7 mouse cellular contexts compared by ENCODE assay signal in genomic region chr11:98941341-98941825, GRCm38 (mm10). TPM values are rescaled to one million over a fixed set of nuclear protein-coding genes. Genes with fewer than 3 reads are reported as not detected.
A peak's percentile ranks its signal among the peaks of the same experiment; 100 is the strongest.
DNase-seq lines count a peak whose midpoint lies in the region; ATAC-seq and TF ChIP-seq lines count a peak whose summit lies in the region.

No protein-coding gene starts in this region.

- dilution Hi-C loops in CH12.LX (cut with MboI; ENCODE audit: extremely low pct_ligation_motif_present, extremely low pct_unique_long_range_greater_than_20kb, low sequenced_read_pairs), result no loop called here

- no peaks in the 10 kb centered on the region for H3K27me3 ChIP-seq in CH12.LX (replicated peaks)
- H3K27me3 ChIP-seq in embryonic facial prominence, embryonic 12.5 days, result no peaks in the 10 kb centered on the region
- 0 out of 2 replicates have a peak, but pooled peaks cover 3% of the 10 kb centered on the region for H3K27me3 ChIP-seq in hindbrain, embryonic 12.5 days
- H3K27me3 ChIP-seq in midbrain, embryonic 16.5 days (ENCODE audit: control insufficient read depth, insufficient read depth, low read depth, low read length), result peaks cover 6% of the 10 kb centered on the region

- no peak for DNase-seq in CH12.LX (ENCODE audit: extremely low read depth)
- DNase-seq in R1 (ENCODE audit: low read depth, low spot score), result peak; percentile 86
- peak; percentile 81 for DNase-seq in left cerebral cortex, postnatal 4 days
- DNase-seq in urinary bladder, adult 18-20 months (ENCODE audit: low spot score in 2 of 2), result no peak

- TF ChIP-seq CTCF in CH12.LX (conservative IDR thresholded peaks at IDR 0.05 in 1 of 2, IDR thresholded peaks at IDR 0.05 in 1 of 2; ENCODE audit: low read depth in 2 of 2, low read length in 2 of 2), result no peak

- H3K79me2 ChIP-seq in CH12.LX (replicated peaks; ENCODE audit: control insufficient read depth, extremely low read depth, insufficient read depth, poor library complexity, severe bottlenecking), result peaks cover 8% of the 10 kb centered on the region

- TF ChIP-seq RAD21 in CH12.LX (IDR thresholded peaks at IDR 0.05; ENCODE audit: low read depth, low read length), result no peak

- ATAC-seq in embryonic facial prominence, embryonic 12.5 days (ENCODE audit: insufficient number of reproducible peaks, insufficient read depth, low FRiP score, low TSS enrichment), result no peak
- peak; percentile 4; the same call in 1 of the 2 replicates for ATAC-seq in hindbrain, embryonic 12.5 days (ENCODE audit: low FRiP score)
- ATAC-seq in midbrain, embryonic 16.5 days, result peak; percentile 15

- no peak for TF ChIP-seq EP300 in CH12.LX (IDR thresholded peaks at IDR 0.05; ENCODE audit: low read length)

- WGBS in embryonic facial prominence, embryonic 12.5 days, result 2% methylated on average over 12 of the region's 12 CpGs
- 5% methylated on average over 12 of the region's 12 CpGs for WGBS in hindbrain, embryonic 12.5 days
- 1% methylated on average over 12 of the region's 12 CpGs for WGBS in midbrain, embryonic 16.5 days

- in situ Hi-C loops in CH12.LX (cut with MboI; ENCODE audit: low pct_ligation_motif_present, low pct_unique_long_range_greater_than_20kb, low sequenced_read_pairs), result no loop called here

- peak overlapping the region; percentile 80 for H3K4me2 ChIP-seq in CH12.LX (ENCODE audit: insufficient read depth, low read depth, poor library complexity, severe bottlenecking)
- H3K4me2 ChIP-seq in embryonic facial prominence, embryonic 12.5 days (replicated peaks), result peak overlapping the region; percentile 91
- peak overlapping the region; percentile 87 for H3K4me2 ChIP-seq in hindbrain, embryonic 12.5 days (replicated peaks)
- peak overlapping the region; percentile 78 for H3K4me2 ChIP-seq in midbrain, embryonic 16.5 days (ENCODE audit: low read length)

- peaks cover 45 to 85% of the 10 kb centered on the region in 2 experiments for H3K4me1 ChIP-seq in CH12.LX (ENCODE audit: control insufficient read depth in 1 of 2, insufficient read depth in 2 of 2)
- H3K4me1 ChIP-seq in embryonic facial prominence, embryonic 12.5 days, result peaks cover 86% of the 10 kb centered on the region
- H3K4me1 ChIP-seq in hindbrain, embryonic 12.5 days, result peaks cover 89% of the 10 kb centered on the region
- peaks cover 45% of the 10 kb centered on the region for H3K4me1 ChIP-seq in midbrain, embryonic 16.5 days (ENCODE audit: control insufficient read depth, insufficient read depth, low read length)

- TF ChIP-seq POLR2A in CH12.LX (IDR thresholded peaks at IDR 0.05; ENCODE audit: low read depth, low read length), result 0 out of 2 replicates have a peak, but pooled peaks have one; percentile 49

- H3K9me3 ChIP-seq in CH12.LX (replicated peaks; ENCODE audit: low read length), result no peaks in the 10 kb centered on the region
- no peaks in the 10 kb centered on the region for H3K9me3 ChIP-seq in embryonic facial prominence, embryonic 12.5 days
- H3K9me3 ChIP-seq in hindbrain, embryonic 12.5 days (replicated peaks), result no peaks in the 10 kb centered on the region
- H3K9me3 ChIP-seq in midbrain, embryonic 16.5 days (replicated peaks; ENCODE audit: control insufficient read depth, low read length, poor library complexity, severe bottlenecking), result no peaks in the 10 kb centered on the region

- H3K9ac ChIP-seq in CH12.LX (ENCODE audit: insufficient read depth, low read depth), result peak overlapping the region; percentile 20
- peak overlapping the region; percentile 55 for H3K9ac ChIP-seq in embryonic facial prominence, embryonic 12.5 days
- H3K9ac ChIP-seq in hindbrain, embryonic 12.5 days, result peak overlapping the region; percentile 69
- peak overlapping the region; percentile 63 for H3K9ac ChIP-seq in midbrain, embryonic 16.5 days (ENCODE audit: low read depth, low read length)

- H3K27ac ChIP-seq in CH12.LX (ENCODE audit: insufficient read depth, low read depth), result peak overlapping the region; percentile 95
- peak overlapping the region; percentile 99 for H3K27ac ChIP-seq in embryonic facial prominence, embryonic 12.5 days
- H3K27ac ChIP-seq in hindbrain, embryonic 12.5 days, result peak overlapping the region; percentile 90
- H3K27ac ChIP-seq in midbrain, embryonic 16.5 days (ENCODE audit: low read length), result peak overlapping the region; percentile 86

- intact Hi-C loops in left cerebral cortex, postnatal 4 days (cut with DNase I), result no loop called here

- H3K4me3 ChIP-seq in CH12.LX (replicated peaks in 1 of 3; ENCODE audit: low read depth in 2 of 3, low read length in 2 of 3, poor library complexity in 1 of 3), result peak overlapping the region; percentile 51 to 90 (median 72)
- H3K4me3 ChIP-seq in embryonic facial prominence, embryonic 12.5 days, result peak overlapping the region; percentile 82
- peak overlapping the region; percentile 39 for H3K4me3 ChIP-seq in hindbrain, embryonic 12.5 days
- H3K4me3 ChIP-seq in midbrain, embryonic 16.5 days (ENCODE audit: low read depth, low read length), result peak overlapping the region; percentile 45

- no peaks in the 10 kb centered on the region for H3K36me3 ChIP-seq in CH12.LX (replicated peaks in 1 of 2; ENCODE audit: control insufficient read depth in 1 of 2, insufficient read depth in 1 of 2, low read length in 1 of 2)
- no peaks in the 10 kb centered on the region for H3K36me3 ChIP-seq in embryonic facial prominence, embryonic 12.5 days
- H3K36me3 ChIP-seq in hindbrain, embryonic 12.5 days, result no peaks in the 10 kb centered on the region
- H3K36me3 ChIP-seq in midbrain, embryonic 16.5 days (ENCODE audit: control insufficient read depth, insufficient read depth, low read length), result no peaks in the 10 kb centered on the region

TF ChIP-seq in CH12.LX, 34 proteins besides CTCF, POLR2A, EP300 and RAD21:
- TF ChIP-seq JUND (conservative IDR thresholded peaks at IDR 0.05; ENCODE audit: low read depth, low read length), result no peak
- TF ChIP-seq CHD1 (IDR thresholded peaks at IDR 0.05; ENCODE audit: low read depth, low read length), result peak; percentile 26; the same call in 1 of the 2 replicates
- TF ChIP-seq KAT2A (IDR thresholded peaks at IDR 0.05; ENCODE audit: insufficient replicate concordance, low read length), result no peak
- TF ChIP-seq MEF2A (IDR thresholded peaks at IDR 0.05; ENCODE audit: borderline replicate concordance, low read depth, low read length), result peak; percentile 83

RNA-seq across cellular contexts. Expression of gene Rara, which starts 13.8 kb away (rescaled TPM):
- total RNA-seq in CH12.LX (2012; rRNA removed) (11.1 and 12.1 TPM in 2 replicates), CH12.LX (2014; rRNA removed) (2.7 and 4.5 TPM in 2 replicates)
- 12.4 and 13.7 TPM in 2 replicates for polyA plus RNA-seq in CH12.LX (2012; ENCODE audit: insufficient read length, low read depth)
- 48.8 and 49.2 TPM in 2 replicates for polyA plus RNA-seq in embryonic facial prominence, embryonic 12.5 days (2016; fragmentation: Nextera tagmentation; extraction: Ambion mirVana)
- 38.6 and 46.9 TPM in 2 replicates for polyA plus RNA-seq in hindbrain, embryonic 12.5 days (2016; fragmentation: Nextera tagmentation; extraction: Ambion mirVana)
- 10 to 100 TPM; 20.3 to 21.5 TPM for total RNA-seq in left cerebral cortex, postnatal 4 days (2021)
- polyA plus RNA-seq in midbrain, embryonic 16.5 days (2015; fragmentation: Nextera tagmentation; extraction: Ambion mirVana), result 9.5 and 9.6 TPM in 2 replicates

RNA-seq across cellular contexts. Expression of gene Cdc6, which starts 33.8 kb away (rescaled TPM):
- 47.4 and 78.9 TPM in 2 replicates for total RNA-seq in CH12.LX (2012; rRNA removed)
- total RNA-seq in CH12.LX (2014; rRNA removed), result 93.7 and 99.3 TPM in 2 replicates
- polyA plus RNA-seq in CH12.LX (2012; ENCODE audit: insufficient read length, low read depth), result 81.3 and 91.9 TPM in 2 replicates
- 33.1 and 34.7 TPM in 2 replicates for polyA plus RNA-seq in embryonic facial prominence, embryonic 12.5 days (2016; fragmentation: Nextera tagmentation; extraction: Ambion mirVana)
- polyA plus RNA-seq in hindbrain, embryonic 12.5 days (2016; fragmentation: Nextera tagmentation; extraction: Ambion mirVana), result 19.0 and 20.2 TPM in 2 replicates
- total RNA-seq in left cerebral cortex, postnatal 4 days (2021), result 1 to 10 TPM; 1.4 to 1.8 TPM
- polyA plus RNA-seq in midbrain, embryonic 16.5 days (2015; fragmentation: Nextera tagmentation; extraction: Ambion mirVana), result 2.4 TPM in 2 replicates

RNA-seq across cellular contexts. Expression of gene Gjd3, which starts 41.4 kb away (rescaled TPM):
- total RNA-seq in CH12.LX (2012; rRNA removed) (0.47 and 0.50 TPM in 2 replicates), CH12.LX (2014; rRNA removed) (not detected in 2 replicates)
- not detected in 2 replicates for polyA plus RNA-seq in CH12.LX (2012; ENCODE audit: insufficient read length, low read depth)
- polyA plus RNA-seq in embryonic facial prominence, embryonic 12.5 days (2016; fragmentation: Nextera tagmentation; extraction: Ambion mirVana), result 0.73 and 1.4 TPM in 2 replicates
- 0.88 and 1.1 TPM in 2 replicates for polyA plus RNA-seq in hindbrain, embryonic 12.5 days (2016; fragmentation: Nextera tagmentation; extraction: Ambion mirVana)
- 1 to 10 TPM; 2.2 to 3.4 TPM for total RNA-seq in left cerebral cortex, postnatal 4 days (2021)
- polyA plus RNA-seq in midbrain, embryonic 16.5 days (2015; fragmentation: Nextera tagmentation; extraction: Ambion mirVana), result 1.0 and 1.9 TPM in 2 replicates

Comparison
In these comparisons a context has a peak if more than half of its experiments do, and no peak if none do; other contexts are left out.
1. DNase-seq: peak in R1 (single experiment) and left cerebral cortex, postnatal 4 days (single experiment); none in CH12.LX (single experiment) and urinary bladder, adult 18-20 months (0 of 2).
2. Peak in every context shown above with its lines, with median percentiles within 50 percentile points of each other: H3K27ac ChIP-seq, H3K4me2 ChIP-seq, H3K4me3 ChIP-seq and H3K9ac ChIP-seq.